Mouse (Mus musculus) liver, embryonic 13.5 days (tissue): Measurements from ENCODE around the gene Ppp2r1b. TPM values are rescaled to one million over a fixed set of nuclear protein-coding genes. Genes with fewer than 3 reads are reported as not detected.

Experiments used
- ATAC-seq: fragments of 200-750 bp; cut with Nextera tagmentation; 2 replicates; pipeline ENCODE4 v1.8.0; 2017; ENCODE audit warnings: low read depth, mild to moderate bottlenecking, moderate number of reproducible peaks, moderate library complexity
- DNase-seq: peaks from one replicate; pipeline ENCODE4 v3.0.0; 2022
- H3K27ac ChIP-seq: fragments of 300-500 bp; sonication (generic); 2 replicates; pipeline ENCODE4 v1.5.1; 2015; ENCODE audit warnings: moderate library complexity, mild to moderate bottlenecking, inconsistent platforms
- H3K27me3 ChIP-seq: fragments of 300-500 bp; sonication (generic); 2 replicates; pipeline ENCODE4 v1.6.1; 2015; ENCODE audit warnings: mild to moderate bottlenecking, inconsistent platforms
- H3K36me3 ChIP-seq: fragments of 300-500 bp; sonication (generic); 2 replicates; pipeline ENCODE4 v1.6.1; 2015; ENCODE audit warnings: mild to moderate bottlenecking, inconsistent platforms
- H3K4me1 ChIP-seq: fragments of 300-500 bp; sonication (generic); replicated peaks from 2 replicates; pipeline ENCODE4 v1.6.1; 2015; ENCODE audit warnings: inconsistent platforms
- H3K4me2 ChIP-seq: fragments of 300-500 bp; sonication (generic); 2 replicates; pipeline ENCODE4 v1.6.1; 2015; ENCODE audit warnings: inconsistent platforms, mild to moderate bottlenecking, moderate library complexity
- H3K4me3 ChIP-seq: fragments of 300-500 bp; sonication (generic); replicated peaks from 2 replicates; pipeline ENCODE4 v1.5.1; 2015; ENCODE audit warnings: mild to moderate bottlenecking, inconsistent platforms
- H3K9ac ChIP-seq: fragments of 300-500 bp; sonication (generic); 2 replicates; pipeline ENCODE4 v1.6.1; 2015; ENCODE audit warnings: mild to moderate bottlenecking, inconsistent platforms
- H3K9me3 ChIP-seq: fragments of 300-500 bp; sonication (generic); replicated peaks from 2 replicates; pipeline ENCODE4 v1.6.1; 2016; ENCODE audit warnings: inconsistent platforms
- WGBS: fragments of 180-500 bp; shearing (Covaris S2); methylation state at CpG from one replicate; pipeline ENCODE4 v1.1.7; 2015; ENCODE audit not compliant: insufficient replicate concordance; 5-methylcytosine and 5-hydroxymethylcytosine counted together
- polyA plus RNA-seq: library from polyadenylated mRNA; unstranded; fragments of >200 nt; fragmentation: Nextera tagmentation; extraction: Ambion mirVana; gene quantifications from 2 replicates; pipeline ENCODE4 v1.2.1, GENCODE M21; 2015

Ppp2r1b gene
- polyA plus RNA-seq, 1 experiment from 2014 or later: 97.1 TPM

GRCm38 (mm10) chr9:50920933-50921895 is 76.1 kb downstream of the Ppp2r1b start:
- no peak overlapping the region for H3K9ac ChIP-seq
- H3K4me2 ChIP-seq: no peak overlapping the region
- peak overlapping the region; percentile 85 for H3K27ac ChIP-seq
- H3K4me1 ChIP-seq: peaks cover 73% of the 10 kb centered on the region
- no peak for DNase-seq
- WGBS: 85% methylated on average over 3 of the region's 3 CpGs
- ATAC-seq: no peak
- no peak overlapping the region for H3K4me3 ChIP-seq
- peaks cover 10% of the 10 kb centered on the region; the same call in 1 of the 2 replicates for H3K36me3 ChIP-seq
- H3K27me3 ChIP-seq: no peaks in the 10 kb centered on the region
- no peaks in the 10 kb centered on the region for H3K9me3 ChIP-seq

DNA sequence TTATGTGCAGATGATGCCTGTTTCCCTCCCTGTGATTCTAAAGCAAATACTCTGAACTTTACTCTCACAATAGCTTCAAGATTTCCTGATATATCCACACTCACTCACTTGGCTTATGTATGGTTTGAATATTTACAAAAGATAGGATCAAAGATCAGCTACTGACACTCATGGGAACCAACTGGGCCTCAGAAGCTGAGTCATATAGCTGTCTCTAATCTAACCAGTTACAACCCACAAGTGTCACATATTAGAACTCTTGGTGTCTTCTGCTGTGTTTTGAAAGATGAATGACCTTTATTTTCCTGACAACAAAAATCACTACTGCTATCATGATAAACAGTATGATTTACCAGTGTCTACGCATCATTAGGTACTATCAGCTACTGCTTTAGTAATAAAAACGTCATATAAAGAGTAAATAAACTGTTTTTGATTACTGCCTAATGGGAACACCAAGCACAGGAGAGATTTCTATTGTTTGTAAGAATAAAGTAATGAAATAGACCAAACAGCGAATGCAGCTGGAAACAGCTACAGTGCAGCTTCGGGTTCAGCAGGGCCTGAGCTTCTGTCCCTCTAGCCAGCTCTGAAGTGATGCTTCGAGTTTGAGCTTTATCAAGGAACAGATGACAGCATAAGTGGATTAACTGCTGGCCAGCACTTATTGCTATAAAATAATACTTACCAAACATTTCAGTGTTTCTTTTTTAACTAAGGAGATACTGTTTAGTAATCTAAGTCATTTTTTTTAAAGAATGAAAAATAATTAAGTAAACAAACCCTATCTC is 77.5 kb downstream of the Ppp2r1b start:
- H3K27ac ChIP-seq: peak overlapping the region; percentile 93
- peak overlapping the region; percentile 46 for H3K4me2 ChIP-seq
- no peak overlapping the region for H3K4me3 ChIP-seq
- H3K4me1 ChIP-seq: peaks cover 81% of the 10 kb centered on the region
- peaks cover 6% of the 10 kb centered on the region for H3K36me3 ChIP-seq
- 54% methylated on average over 5 of the region's 5 CpGs for WGBS
- no peaks in the 10 kb centered on the region for H3K9me3 ChIP-seq
- H3K27me3 ChIP-seq: no peaks in the 10 kb centered on the region
- H3K9ac ChIP-seq: no peak overlapping the region
- ATAC-seq (peak; percentile 79), DNase-seq (peak; percentile 13)

DNA sequence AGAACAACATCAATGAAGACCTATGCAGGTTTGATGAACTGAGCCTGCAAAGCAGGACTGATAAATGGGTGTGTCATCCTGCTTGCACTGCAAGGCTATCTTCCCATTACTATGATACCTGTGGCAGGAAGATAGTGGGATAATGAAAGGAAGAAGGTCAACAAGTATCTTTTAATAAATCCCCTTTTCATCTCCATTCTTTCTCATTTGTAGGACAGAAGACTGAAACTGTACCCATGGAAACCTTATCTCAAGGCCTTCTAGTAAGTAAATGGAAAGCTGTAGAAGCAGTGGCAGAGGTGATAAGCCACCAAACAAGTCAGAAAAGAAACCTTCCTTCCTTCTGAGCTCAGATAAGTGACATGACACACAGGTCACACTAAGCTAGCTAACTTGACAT is 79.4 kb downstream of the Ppp2r1b start:
- Histone ChIP-seq H3K4me3 (peak overlapping the region; percentile 0), H3K27me3 (no peaks in the 10 kb centered on the region), H3K4me1 (peaks cover 72% of the 10 kb centered on the region), H3K9me3 (no peaks in the 10 kb centered on the region), H3K4me2 (peak overlapping the region; percentile 42), H3K9ac (peak overlapping the region; percentile 10; the same call in 1 of the 2 replicates), H3K36me3 (peaks cover 18% of the 10 kb centered on the region), H3K27ac (peak overlapping the region; percentile 93)
- peak; percentile 34 for DNase-seq
- ATAC-seq: peak; percentile 80

- H3K4me2 ChIP-seq: peak overlapping the region; percentile 41
- DNase-seq (no peak), ATAC-seq (0 out of 2 replicates have a peak, but pooled peaks have one; percentile 19)
- 19% methylated on average over 4 of the region's 4 CpGs for WGBS
- peak overlapping the region; percentile 85 for H3K27ac ChIP-seq
- peaks cover 60% of the 10 kb centered on the region for H3K4me1 ChIP-seq
- H3K4me3 ChIP-seq: no peak overlapping the region; the same call in 1 of the 2 replicates
- H3K36me3 ChIP-seq: peaks cover 25% of the 10 kb centered on the region
- peak overlapping the region; percentile 51; the same call in 1 of the 2 replicates for H3K9ac ChIP-seq
- no peaks in the 10 kb centered on the region for H3K27me3 ChIP-seq
- no peaks in the 10 kb centered on the region for H3K9me3 ChIP-seq
Measured at GRCm38 (mm10) chr9:50925801-50926200, 80.7 kb downstream of the Ppp2r1b start.

- Histone ChIP-seq H3K4me1 (peaks cover 20% of the 10 kb centered on the region), H3K27me3 (no peaks in the 10 kb centered on the region), H3K9me3 (no peaks in the 10 kb centered on the region), H3K9ac (no peak overlapping the region), H3K36me3 (peaks cover 36% of the 10 kb centered on the region), H3K4me3 (no peak overlapping the region), H3K4me2 (no peak overlapping the region), H3K27ac (no peak overlapping the region)
- DNase-seq (no peak), ATAC-seq (no peak)
Measured at GRCm38 (mm10) chr9:50929986-50930385, 84.9 kb downstream of the Ppp2r1b start.

- Histone ChIP-seq H3K9me3 (no peaks in the 10 kb centered on the region), H3K36me3 (0 out of 2 replicates have a peak, but pooled peaks cover 3% of the 10 kb centered on the region)
- WGBS: 41% methylated on average over 3 of the region's 3 CpGs
Measured at GRCm38 (mm10) chr9:50941804-50942401, 96.8 kb downstream of the Ppp2r1b start.

GRCm38 (mm10) chr9:50942711-50943110 is 97.6 kb downstream of the Ppp2r1b start:
- H3K27me3 ChIP-seq: no peaks in the 10 kb centered on the region
- 0 out of 2 replicates have a peak, but pooled peaks cover 3% of the 10 kb centered on the region for H3K36me3 ChIP-seq
- H3K4me3 ChIP-seq: no peak overlapping the region
- DNase-seq (no peak), ATAC-seq (no peak)
- H3K9ac ChIP-seq: no peak overlapping the region
- peaks cover 30% of the 10 kb centered on the region for H3K4me1 ChIP-seq
- H3K4me2 ChIP-seq: no peak overlapping the region
- H3K27ac ChIP-seq: no peak overlapping the region
- WGBS: 83% methylated on average over 2 of the region's 2 CpGs
- no peaks in the 10 kb centered on the region for H3K9me3 ChIP-seq

More at GRCm38 (mm10) chr9:50941804-50942401, 96.8 kb downstream of the Ppp2r1b start:
- Histone ChIP-seq H3K9ac (no peak overlapping the region), H3K27me3 (no peaks in the 10 kb centered on the region), H3K27ac (no peak overlapping the region), H3K4me1 (peaks cover 27% of the 10 kb centered on the region), H3K4me3 (no peak overlapping the region), H3K4me2 (no peak overlapping the region)
- ATAC-seq: no peak
- no peak for DNase-seq

Other genes with a start within 250 kb of the Ppp2r1b start
- 350 and 370 TPM in 2 replicates for gene Sdhd, start 241.5 kb upstream of the Ppp2r1b start, polyA plus RNA-seq
- 208 and 218 TPM in 2 replicates for gene Timm8b, start 241.4 kb upstream of the Ppp2r1b start, polyA plus RNA-seq
- 1.8 and 2.1 TPM in 2 replicates for gene Pih1d2, start 228.0 kb upstream of the Ppp2r1b start, polyA plus RNA-seq
- gene Nkapd1, start 227.8 kb upstream of the Ppp2r1b start, polyA plus RNA-seq: 10.4 and 11.6 TPM in 2 replicates
- 33.7 and 45.2 TPM in 2 replicates for gene Dlat, start 185.5 kb upstream of the Ppp2r1b start, polyA plus RNA-seq
- 0.70 and 0.93 TPM in 2 replicates for gene Dixdc1, start 105.8 kb upstream of the Ppp2r1b start, polyA plus RNA-seq
- gene 2310030G06Rik, start 98.8 kb upstream of the Ppp2r1b start, polyA plus RNA-seq: 2.5 and 3.3 TPM in 2 replicates
- 8.7 and 11.0 TPM in 2 replicates for gene Cryab, start 94.0 kb upstream of the Ppp2r1b start, polyA plus RNA-seq
- 1.4 TPM in 2 replicates for gene Hspb2, start 92.9 kb upstream of the Ppp2r1b start, polyA plus RNA-seq
- 11.8 and 13.2 TPM in 2 replicates for gene Fdxacb1, start 77.1 kb upstream of the Ppp2r1b start, polyA plus RNA-seq
- gene Alg9, start 70.3 kb upstream of the Ppp2r1b start, polyA plus RNA-seq: 15.9 and 17.5 TPM in 2 replicates
- gene 1110032A03Rik, start 69.8 kb upstream of the Ppp2r1b start, polyA plus RNA-seq: 13.4 and 14.6 TPM in 2 replicates
- gene Sik2, start 163.8 kb downstream of the Ppp2r1b start, polyA plus RNA-seq: 7.0 and 10.0 TPM in 2 replicates
- not detected in 2 replicates for gene Btg4, start 215.6 kb downstream of the Ppp2r1b start, polyA plus RNA-seq
- gene Layn, start 231.8 kb downstream of the Ppp2r1b start, polyA plus RNA-seq: 1.6 and 2.1 TPM in 2 replicates